Mouse (Mus musculus): ENCODE data around the gene Plppr3. TPM values are rescaled to one million over a fixed set of nuclear protein-coding genes. Genes with fewer than 3 reads are reported as not detected.

Gene Plppr3
- total and polyA plus RNA-seq, 2 experiments from 2014 or later = 2.5 to 5.9 TPM

DNA sequence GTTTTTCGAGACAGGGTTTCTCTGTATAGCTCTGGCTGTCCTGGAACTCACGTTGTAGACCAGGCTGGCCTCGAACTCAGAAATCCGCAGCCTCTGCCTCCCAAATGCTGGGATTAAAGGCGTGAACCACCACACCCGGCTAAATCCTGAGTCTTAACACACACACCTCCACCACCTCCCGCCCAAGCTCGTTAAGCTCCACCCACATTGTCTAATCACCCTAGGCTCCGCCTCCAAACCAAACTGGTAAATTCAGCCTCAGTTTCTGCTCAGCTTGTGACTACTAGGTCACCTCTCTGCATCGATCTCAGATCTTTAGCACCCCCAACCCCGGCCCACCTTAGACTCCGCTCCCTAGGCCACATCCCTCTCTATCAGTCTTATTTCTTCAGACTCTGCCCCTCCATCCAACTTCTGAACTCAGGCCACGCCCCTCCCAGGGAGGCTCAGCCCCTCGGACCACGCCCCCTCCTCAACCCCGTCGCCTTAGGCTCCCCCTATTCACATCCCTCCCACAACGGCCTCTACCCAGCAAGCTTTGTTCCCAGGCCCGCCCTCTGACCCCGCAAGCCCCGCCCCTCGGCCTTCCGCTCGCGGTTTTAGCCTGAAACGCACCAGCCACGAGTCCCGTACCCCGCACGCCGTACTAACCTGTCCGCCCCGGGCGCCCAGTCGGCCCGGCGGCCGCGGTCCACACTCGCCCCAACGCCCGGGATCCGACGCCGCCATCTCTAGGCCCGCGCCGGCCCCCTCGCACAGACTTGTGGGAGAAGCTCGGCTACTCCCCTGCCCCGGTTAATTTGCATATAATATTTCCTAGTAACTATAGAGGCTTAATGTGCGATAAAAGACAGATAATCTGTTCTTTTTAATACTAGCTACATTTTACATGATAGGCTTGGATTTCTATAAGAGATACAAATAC lies 34.0 kb upstream of the Plppr3 start, which contains the start of gene Med16:
Med16 (minus strand) TSS at position 757 of the 925 bp plus-strand sequence.
- 1% methylated on average over 52 of the region's 52 CpGs for WGBS
- TF ChIP-seq EP300 (IDR thresholded peaks at IDR 0.05; ENCODE audit: low read depth) (no peak; the same call in 1 of the 2 replicates), CTCF (IDR thresholded peaks at IDR 0.05; ENCODE audit: low read depth) (no peak)
- Histone ChIP-seq H3K36me3 (replicated peaks; ENCODE audit: control insufficient read depth, insufficient read depth, low read length) (peaks cover 46% of the 10 kb centered on the region), H3K4me3 (ENCODE audit: low read depth, low read length) (peak within 1 kb of the TSS; percentile 74), H3K27me3 (ENCODE audit: control insufficient read depth, insufficient read depth, low read length) (no peaks in the 10 kb centered on the region), H3K9ac (replicated peaks; ENCODE audit: low read depth, low read length) (peak within 1 kb of the TSS; percentile 82), H3K4me1 (ENCODE audit: control insufficient read depth, insufficient read depth) (peaks cover under 1% of the 10 kb centered on the region; the same call in 1 of the 2 replicates), H3K9me3 (replicated peaks; ENCODE audit: control insufficient read depth, low read length) (no peaks in the 10 kb centered on the region), H3K27ac (ENCODE audit: low read depth) (peak within 1 kb of the TSS; percentile 94), H3K4me2 (ENCODE audit: low read depth, low read length) (peak within 1 kb of the TSS; percentile 52)
- ATAC-seq (ENCODE audit: insufficient read depth, low read depth) (peak; percentile 98), DNase-seq (ENCODE audit: low spot score) (peak; percentile 99)

DNA sequence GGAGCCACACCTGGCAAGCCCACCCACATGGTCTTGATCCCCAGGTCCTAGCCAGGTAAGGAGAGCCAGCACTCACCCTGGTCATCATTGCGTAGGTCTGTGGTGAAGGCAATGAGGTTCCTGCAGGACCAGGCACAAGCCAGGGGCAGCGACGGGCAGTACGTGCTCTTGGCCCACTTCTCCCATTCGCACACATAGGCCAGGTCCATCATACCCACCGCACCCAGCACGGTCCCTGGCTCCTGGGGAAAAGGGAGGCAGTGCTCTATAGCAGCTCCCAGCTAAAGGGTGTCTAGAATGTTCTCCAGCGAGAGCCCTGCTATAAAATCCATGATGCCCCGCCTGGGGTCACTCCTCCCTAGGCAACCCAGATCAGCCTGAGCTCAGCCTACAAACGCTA lies 33.0 kb upstream of the Plppr3 start:
- H3K36me3 ChIP-seq (replicated peaks; ENCODE audit: control insufficient read depth, insufficient read depth, low read length) = peaks cover 56% of the 10 kb centered on the region
- no peak overlapping the region for H3K27ac ChIP-seq (ENCODE audit: low read depth)
- no peak overlapping the region for H3K4me3 ChIP-seq (ENCODE audit: low read depth, low read length)
- no peaks in the 10 kb centered on the region for H3K4me1 ChIP-seq (ENCODE audit: control insufficient read depth, insufficient read depth)
- H3K4me2 ChIP-seq (ENCODE audit: low read depth, low read length) = no peak overlapping the region
- 91% methylated on average over 10 of the region's 10 CpGs for whole genome bisulfite sequencing
- no peaks in the 10 kb centered on the region for H3K9me3 ChIP-seq (replicated peaks; ENCODE audit: control insufficient read depth, low read length)
- no peak overlapping the region for H3K9ac ChIP-seq (replicated peaks; ENCODE audit: low read depth, low read length)
- H3K27me3 ChIP-seq (ENCODE audit: control insufficient read depth, insufficient read depth, low read length) = no peaks in the 10 kb centered on the region
- TF ChIP-seq CTCF (IDR thresholded peaks at IDR 0.05; ENCODE audit: low read depth) (no peak), EP300 (IDR thresholded peaks at IDR 0.05; ENCODE audit: low read depth) (no peak)
- DNase-seq (ENCODE audit: low spot score) (no peak), ATAC-seq (ENCODE audit: insufficient read depth, low read depth) (no peak)

DNA sequence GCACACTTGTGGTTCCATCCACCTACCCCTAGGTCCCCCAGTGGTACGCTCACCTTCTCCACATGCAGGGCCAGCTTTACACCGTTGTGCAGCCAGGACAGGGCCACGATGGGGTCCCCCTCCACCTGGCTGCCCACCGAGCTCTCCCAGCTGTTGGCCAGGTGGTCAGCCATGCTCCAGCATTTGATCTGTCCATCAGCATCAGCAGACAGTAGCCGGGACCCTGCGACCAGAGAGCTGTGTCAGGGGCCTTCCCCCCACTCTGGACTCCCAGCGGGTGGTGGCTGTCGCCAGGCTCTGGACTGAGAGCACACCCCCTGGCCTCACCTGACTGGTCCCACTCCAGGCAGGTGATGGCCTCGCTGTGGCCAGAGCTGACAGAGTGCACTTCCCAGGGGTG lies 32.3 kb upstream of the Plppr3 start:
- Histone ChIP-seq H3K9ac (replicated peaks; ENCODE audit: low read depth, low read length) (no peak overlapping the region), H3K36me3 (replicated peaks; ENCODE audit: control insufficient read depth, insufficient read depth, low read length) (peaks cover 57% of the 10 kb centered on the region)
- WGBS = 91% methylated on average over 9 of the region's 9 CpGs

DNA sequence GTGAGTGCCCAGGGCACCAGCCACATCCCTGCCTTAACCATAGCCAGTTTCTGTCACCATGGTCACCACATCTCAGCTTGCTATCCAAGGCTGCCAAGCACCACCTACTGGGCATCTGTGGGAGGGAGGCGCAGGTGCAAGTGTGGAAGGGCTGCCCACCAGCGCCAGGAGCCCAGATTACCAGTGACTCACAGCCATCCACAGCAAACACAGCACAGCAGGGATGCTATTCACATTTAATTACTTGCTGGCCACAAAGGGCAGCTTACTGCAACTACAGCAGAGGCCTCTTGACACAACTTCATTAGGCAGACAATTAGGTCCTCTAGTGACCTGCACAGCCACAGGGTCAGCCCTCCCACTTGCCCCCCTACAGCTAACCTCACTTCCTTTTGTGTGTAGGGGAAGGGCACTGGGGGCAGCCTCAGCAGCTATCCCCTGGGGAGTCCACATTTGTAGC lies 26.5 kb upstream of the Plppr3 start:
- H3K4me2 ChIP-seq (ENCODE audit: low read depth, low read length) = no peak overlapping the region

More for the DNA sequence above, 32.3 kb upstream of the Plppr3 start:
- H3K4me1 ChIP-seq (ENCODE audit: control insufficient read depth, insufficient read depth) = no peaks in the 10 kb centered on the region
- no peak overlapping the region for H3K4me2 ChIP-seq (ENCODE audit: low read depth, low read length)
- ATAC-seq (ENCODE audit: insufficient read depth, low read depth) (no peak), DNase-seq (ENCODE audit: low spot score) (no peak)
- TF ChIP-seq CTCF (IDR thresholded peaks at IDR 0.05; ENCODE audit: low read depth) = no peak
- no peak for TF ChIP-seq EP300 (IDR thresholded peaks at IDR 0.05; ENCODE audit: low read depth)
- H3K9me3 ChIP-seq (replicated peaks; ENCODE audit: control insufficient read depth, low read length) = no peaks in the 10 kb centered on the region
- H3K4me3 ChIP-seq (ENCODE audit: low read depth, low read length) = no peak overlapping the region
- no peak overlapping the region for H3K27ac ChIP-seq (ENCODE audit: low read depth)
- no peaks in the 10 kb centered on the region for H3K27me3 ChIP-seq (ENCODE audit: control insufficient read depth, insufficient read depth, low read length)

DNA sequence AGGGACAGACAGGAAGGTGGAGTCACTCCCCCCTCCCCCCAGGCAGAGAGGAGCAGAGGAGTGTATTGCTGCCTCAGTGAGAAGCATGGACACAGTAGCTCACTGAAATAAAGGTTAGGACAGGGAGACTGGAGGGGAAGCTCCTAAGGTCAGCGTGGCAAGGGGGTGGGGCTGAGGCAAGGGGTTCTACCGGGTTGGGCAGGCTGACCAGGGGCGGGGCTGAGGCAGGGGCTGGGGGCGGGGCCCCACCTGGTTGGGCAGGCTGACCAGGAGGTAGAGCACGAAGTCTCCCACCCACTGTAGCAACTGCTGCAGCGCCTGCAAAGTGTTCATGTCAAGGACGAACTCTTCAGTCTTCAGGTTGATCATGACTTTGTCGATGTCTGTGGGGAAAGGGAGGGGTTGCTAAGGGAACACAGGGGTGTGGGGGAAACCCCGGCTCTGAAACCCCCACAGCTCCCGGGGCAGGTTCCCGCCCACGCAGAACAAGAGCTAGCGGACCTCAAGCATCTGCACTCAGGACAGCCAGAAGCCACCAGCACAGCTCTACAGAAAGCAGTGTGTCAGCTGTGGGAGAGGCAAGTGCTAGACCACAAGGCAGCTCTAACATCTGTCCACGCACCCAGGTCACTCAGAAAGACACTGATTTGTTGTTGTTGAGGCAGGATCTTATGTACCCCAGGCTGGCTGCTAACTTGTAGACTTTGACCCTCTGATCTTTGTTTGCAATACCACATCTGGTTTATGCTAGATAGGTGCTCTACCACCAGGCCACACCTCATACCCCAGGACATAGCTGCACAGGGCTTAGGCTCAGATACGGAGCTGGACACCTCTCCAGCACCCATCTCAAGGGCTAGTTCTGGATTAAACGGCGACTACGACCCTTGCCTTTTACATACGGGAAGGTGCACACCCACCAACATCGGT lies 23.1 kb upstream of the Plppr3 start:
- Histone ChIP-seq H3K9me3 (replicated peaks; ENCODE audit: control insufficient read depth, low read length) (no peaks in the 10 kb centered on the region), H3K4me1 (ENCODE audit: control insufficient read depth, insufficient read depth) (no peaks in the 10 kb centered on the region), H3K4me3 (ENCODE audit: low read depth, low read length) (no peak overlapping the region), H3K27ac (ENCODE audit: low read depth) (no peak overlapping the region), H3K4me2 (ENCODE audit: low read depth, low read length) (no peak overlapping the region), H3K27me3 (ENCODE audit: control insufficient read depth, insufficient read depth, low read length) (no peaks in the 10 kb centered on the region), H3K36me3 (replicated peaks; ENCODE audit: control insufficient read depth, insufficient read depth, low read length) (peaks cover 56% of the 10 kb centered on the region), H3K9ac (replicated peaks; ENCODE audit: low read depth, low read length) (no peak overlapping the region)
- ATAC-seq (ENCODE audit: insufficient read depth, low read depth) = no peak
- DNase-seq (ENCODE audit: low spot score) = no peak
- TF ChIP-seq EP300 (IDR thresholded peaks at IDR 0.05; ENCODE audit: low read depth) (no peak), CTCF (IDR thresholded peaks at IDR 0.05; ENCODE audit: low read depth) (no peak)
- WGBS = 67% methylated on average over 20 of the region's 20 CpGs

More for the DNA sequence above, 26.5 kb upstream of the Plppr3 start:
- no peak overlapping the region for H3K4me3 ChIP-seq (ENCODE audit: low read depth, low read length)
- H3K27me3 ChIP-seq (ENCODE audit: control insufficient read depth, insufficient read depth, low read length) = no peaks in the 10 kb centered on the region
- DNase-seq (ENCODE audit: low spot score) (no peak), ATAC-seq (ENCODE audit: insufficient read depth, low read depth) (0 out of 2 replicates have a peak, but pooled peaks have one; percentile 28)
- WGBS = 66% methylated on average over 2 of the region's 2 CpGs
- H3K9me3 ChIP-seq (replicated peaks; ENCODE audit: control insufficient read depth, low read length) = no peaks in the 10 kb centered on the region
- H3K9ac ChIP-seq (replicated peaks; ENCODE audit: low read depth, low read length) = no peak overlapping the region
- no peak for TF ChIP-seq EP300 (IDR thresholded peaks at IDR 0.05; ENCODE audit: low read depth)
- peak; percentile 27 for TF ChIP-seq CTCF (IDR thresholded peaks at IDR 0.05; ENCODE audit: low read depth)
- H3K36me3 ChIP-seq (replicated peaks; ENCODE audit: control insufficient read depth, insufficient read depth, low read length) = peaks cover 71% of the 10 kb centered on the region
- H3K27ac ChIP-seq (ENCODE audit: low read depth) = no peak overlapping the region
- no peaks in the 10 kb centered on the region for H3K4me1 ChIP-seq (ENCODE audit: control insufficient read depth, insufficient read depth)

Measured in heart, postnatal 0 days (tissue).